Mouse (Mus musculus) heart, adult 2 months (tissue): ENCODE measurements around the gene Lingo3.
A peak's percentile ranks its signal among the peaks of the same experiment; 100 is the strongest.

Experiments used
- CTCF ChIP-seq: fragments of 200-600 bp; IDR thresholded peaks from 2 replicates; pipeline ENCODE4 v1.8.1; 2022; ENCODE audit warnings: antibody characterized with exemption, mild to moderate bottlenecking, moderate library complexity
- EP300 ChIP-seq: fragments of 200-500 bp; IDR thresholded peaks from 2 replicates; pipeline ENCODE4 v1.6.1; 2011; ENCODE audit warnings: low read depth, low read length, control low read depth; ENCODE audit not compliant: insufficient read depth
- POLR2A ChIP-seq: fragments of 200-500 bp; IDR thresholded peaks from 2 replicates; pipeline ENCODE4 v1.6.1; 2011; ENCODE audit warnings: mild to moderate bottlenecking, low read depth, low read length, control low read depth; ENCODE audit not compliant: insufficient read depth

DNA sequence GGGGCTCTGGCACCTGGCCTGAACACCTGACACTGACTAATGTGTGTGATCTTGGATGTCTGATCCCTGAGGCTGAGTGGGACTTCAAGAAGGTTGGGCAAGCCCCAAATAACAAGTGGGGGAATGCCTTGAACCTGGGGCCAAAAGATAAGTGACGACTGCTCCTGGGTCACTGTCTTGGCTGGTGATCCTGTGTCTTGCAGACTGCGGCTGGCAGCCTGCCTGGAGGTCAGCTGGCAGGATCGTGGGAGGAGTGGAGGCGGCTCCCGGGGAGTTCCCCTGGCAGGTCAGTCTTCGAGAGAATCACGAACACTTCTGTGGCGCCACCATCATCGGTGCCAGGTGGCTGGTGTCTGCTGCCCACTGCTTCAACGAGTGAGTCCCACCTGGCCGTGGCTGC lies 43.3 kb upstream of the Lingo3 start:
- TF ChIP-seq POLR2A (no peak), CTCF (no peak), EP300 (peak; percentile 86)
